Mouse (Mus musculus) adrenal gland, postnatal 14 days (tissue): ENCODE data around the gene Rnf113a1. TPM values are rescaled to one million over a fixed set of nuclear protein-coding genes. Genes with fewer than 3 reads are reported as not detected.
"Not testable (repeated sequence)": the region's sequence is repeated elsewhere in the genome, so short reads cannot be mapped to it uniquely, and the experiment has no call there.

Source experiments
- DNase-seq: peaks from one replicate; pipeline ENCODE4 v3.0.0; 2021; ENCODE audit warnings: mixed read lengths
- long read RNA-seq, 2 experiments: library from polyadenylated mRNA; stranded (forward); transcript quantifications; one replicate each; pipeline ENCODE4 v2.0.0; 2021
- total RNA-seq: library from RNA; stranded (reverse); gene quantifications from 2 replicates; pipeline ENCODE4 v1.2.3, GENCODE M21; 2021

The Rnf113a1 gene
- 4.1 and 4.2 TPM in 2 replicates for total RNA-seq
- long read RNA-seq, experiment 1, transcript Rnf113a1-201 (1 exons, 1,223 nt) = major isoform, 6 of 6 reads
- long read RNA-seq, experiment 1, partial matches to known transcripts = 0 of 6 reads
- long read RNA-seq, experiment 1, other reads (novel, unspliced or antisense) = 0 of 6 reads
- long read RNA-seq, experiment 2, transcript Rnf113a1-201 (1 exons, 1,223 nt) = major isoform, 6 of 6 reads
- long read RNA-seq, experiment 2, partial matches to known transcripts = 0 of 6 reads
- long read RNA-seq, experiment 2, other reads (novel, unspliced or antisense) = 0 of 6 reads

DNA sequence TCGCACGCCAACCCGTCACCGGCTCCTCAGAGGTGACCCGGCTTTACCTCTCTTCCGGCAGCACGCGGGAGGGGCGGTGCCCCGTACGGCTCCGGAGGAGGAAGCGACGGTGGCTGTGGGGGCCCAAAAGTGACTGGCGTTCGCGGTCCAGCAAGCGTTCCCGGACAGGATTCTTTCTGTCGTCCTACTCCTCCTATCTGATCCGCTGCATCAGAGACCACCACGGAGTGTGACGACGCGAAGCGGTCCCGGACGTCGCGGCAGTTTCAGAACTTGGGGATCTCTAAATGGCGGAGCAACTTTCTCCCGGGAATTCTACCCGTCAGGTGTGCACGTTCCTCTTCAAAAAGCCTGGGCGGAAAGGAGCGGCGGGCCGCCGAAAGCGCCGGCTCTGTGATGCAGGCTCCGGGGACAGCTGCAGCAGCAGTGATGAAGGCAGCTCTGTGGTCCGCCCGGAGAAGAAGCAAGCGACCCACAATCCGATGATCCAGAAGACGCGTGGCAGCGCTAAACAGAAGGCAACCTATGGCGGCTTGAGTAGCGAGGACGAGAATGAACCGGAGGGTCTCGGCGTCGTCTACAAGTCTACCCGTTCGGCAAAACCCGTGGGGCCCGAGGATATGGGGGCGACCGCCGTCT is at the start of gene Rnf113a1, which contains the start of gene Ndufa1:
Rnf113a1 (plus strand) TSS at position 141 of the 639 bp plus-strand sequence.
Ndufa1 (minus strand) TSS at position 59 of the 639 bp plus-strand sequence.
- DNase-seq = peak; percentile 91

DNA sequence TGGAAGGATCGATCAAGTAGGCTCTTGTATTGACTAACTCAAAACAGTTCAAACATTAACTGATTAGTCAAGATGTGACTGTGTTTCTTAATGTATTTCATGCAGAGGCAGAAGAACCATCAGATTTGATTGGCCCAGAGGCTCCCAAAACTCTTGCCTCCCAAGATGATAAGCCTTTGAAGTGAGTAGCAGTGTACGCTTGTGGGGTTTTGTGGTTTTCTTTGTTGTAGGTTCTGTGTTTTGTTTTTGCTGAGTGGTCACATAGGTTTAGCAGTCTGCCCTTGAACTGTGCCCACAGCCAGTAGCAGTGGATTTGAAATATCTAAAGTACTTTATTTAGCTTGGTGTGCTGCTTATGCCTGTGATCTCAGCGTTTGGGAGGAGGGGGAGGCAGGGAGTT is 49.3 kb upstream of the Rnf113a1 start:
- no peak for DNase-seq

DNA sequence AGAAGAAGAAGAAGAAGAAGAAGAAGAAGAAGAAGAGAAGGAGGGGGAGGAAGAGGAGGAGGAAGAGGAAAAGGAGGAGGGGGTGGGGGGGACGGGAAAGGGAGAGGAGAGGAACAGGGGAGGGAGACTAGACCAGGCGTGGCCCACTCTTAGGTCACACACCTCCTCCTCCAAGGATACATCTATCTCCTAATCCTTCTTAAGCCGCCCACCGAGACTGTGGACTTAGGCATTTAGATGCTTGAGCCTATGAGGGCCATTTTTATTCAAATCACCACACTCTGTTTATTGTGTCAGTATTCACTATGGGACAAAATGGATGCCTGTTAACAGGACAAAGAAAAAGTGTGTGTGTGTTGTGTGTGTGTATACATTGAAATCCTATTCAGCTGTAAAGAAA is 46.5 kb upstream of the Rnf113a1 start:
- not testable (repeated sequence) for DNase-seq

DNA sequence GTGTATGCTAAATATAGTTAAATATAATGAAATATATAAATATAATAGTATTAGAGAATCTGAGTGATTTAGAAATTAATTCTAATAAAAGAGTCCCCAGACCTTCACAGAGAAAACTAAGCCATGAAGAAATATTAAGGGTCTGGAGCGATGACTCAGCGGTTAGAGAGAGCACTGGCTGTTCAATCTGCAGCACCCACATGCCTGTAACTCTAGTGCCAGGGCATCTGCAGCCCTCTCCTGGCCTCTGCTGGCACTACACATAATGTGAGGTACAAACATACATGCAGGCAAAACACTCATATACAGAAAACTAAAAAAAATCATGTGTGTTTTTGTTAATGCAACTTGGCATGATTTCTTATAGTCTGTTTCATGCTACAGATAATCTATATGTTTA is 46.1 kb upstream of the Rnf113a1 start:
- peak; percentile 35 for DNase-seq

DNA sequence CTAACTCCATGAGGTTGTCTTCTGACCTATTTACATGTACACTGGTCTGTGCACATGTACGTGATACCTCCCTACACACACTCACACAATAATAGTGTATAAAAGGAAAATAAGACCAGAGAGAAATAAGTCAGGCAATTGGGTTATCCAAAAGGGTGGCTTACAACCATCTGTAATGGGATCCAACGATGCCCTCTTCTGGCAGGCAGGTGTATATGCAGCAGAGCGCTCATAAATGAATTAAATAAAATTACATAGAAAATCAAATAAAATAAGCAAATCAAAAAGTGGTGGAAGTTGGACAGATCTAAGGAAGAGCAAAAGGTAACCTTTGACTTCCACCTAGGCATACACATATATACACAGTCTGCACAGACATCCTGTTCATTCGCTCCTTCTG is 33.2 kb upstream of the Rnf113a1 start:
- peak; percentile 24 for DNase-seq

DNA sequence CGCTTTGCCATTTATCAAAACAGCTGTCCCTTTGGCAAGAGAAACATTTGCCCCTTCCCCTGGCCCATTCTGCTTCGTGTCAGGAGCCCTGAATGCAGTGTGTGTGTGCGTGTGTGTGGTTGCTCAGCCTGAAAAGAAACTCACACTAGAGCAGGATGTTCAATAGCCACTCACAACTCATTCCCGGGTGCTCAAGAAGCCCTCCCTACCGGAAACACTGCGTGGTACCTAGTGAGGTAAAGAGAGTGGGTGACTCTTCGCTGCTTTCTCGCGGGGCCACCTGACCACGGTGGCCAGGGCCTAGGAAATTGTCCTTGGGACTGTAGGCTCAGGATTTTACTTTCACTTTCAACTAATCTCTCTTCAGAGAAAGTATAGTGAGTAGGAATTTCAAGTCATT is 29.9 kb upstream of the Rnf113a1 start:
- DNase-seq = no peak

DNA sequence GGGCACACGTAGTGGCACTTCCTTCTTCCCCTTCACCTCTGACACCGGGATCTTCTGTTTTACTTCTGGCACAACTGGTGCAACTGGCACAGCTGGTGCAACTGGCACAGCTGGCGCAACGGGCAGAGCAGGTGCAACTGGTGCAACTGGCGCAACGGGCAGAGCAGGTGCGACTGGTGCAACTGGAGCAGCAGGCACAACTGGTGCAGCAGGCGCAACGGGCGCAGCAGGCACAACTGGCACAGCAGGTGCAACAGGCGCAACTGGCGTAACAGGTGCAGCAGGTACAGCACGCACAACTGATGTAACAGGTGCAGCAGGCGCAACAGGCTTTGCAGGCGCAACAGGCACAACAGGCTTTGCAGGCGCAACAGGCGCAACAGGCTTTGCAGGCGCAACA is 27.9 kb upstream of the Rnf113a1 start:
- no peak for DNase-seq

DNA sequence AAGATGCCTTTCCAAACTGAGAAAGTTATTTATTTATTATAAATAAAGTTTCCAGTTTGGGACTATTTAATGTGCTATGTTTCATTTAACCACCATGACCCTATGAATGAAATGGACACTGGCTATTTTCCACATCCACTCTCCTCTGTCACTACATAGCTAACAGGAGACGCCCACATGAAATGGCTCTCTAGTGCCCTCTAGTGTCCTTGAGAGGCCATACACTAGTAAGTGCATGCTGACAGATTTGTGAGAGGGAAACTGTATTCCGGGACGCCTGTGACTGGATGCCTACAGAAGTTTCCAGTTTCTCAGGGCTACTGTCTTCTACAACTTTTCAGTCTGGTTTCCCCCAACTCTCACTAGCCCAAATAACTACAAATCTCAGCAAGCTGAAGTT is 24.0 kb upstream of the Rnf113a1 start:
- peak; percentile 57 for DNase-seq

DNA sequence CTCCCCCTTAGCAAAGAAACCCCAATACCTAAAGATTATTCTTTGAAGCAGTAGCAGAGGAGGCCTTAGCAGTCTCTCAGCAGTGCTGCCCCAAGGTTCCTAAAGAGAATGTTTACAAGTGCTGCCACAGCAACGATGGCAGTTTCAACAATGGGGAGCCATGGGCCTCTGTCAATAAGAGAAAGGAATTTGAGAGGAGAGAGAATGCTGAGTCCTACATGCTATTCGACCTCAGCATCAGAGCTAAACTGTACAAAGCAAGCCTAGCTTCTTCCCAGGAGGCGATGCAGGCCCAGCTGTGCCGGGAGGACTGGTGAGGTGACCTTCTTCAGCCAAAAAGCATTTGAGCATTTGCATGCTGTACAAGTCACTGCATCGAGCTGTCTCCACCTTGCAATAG is 22.3 kb upstream of the Rnf113a1 start, which contains the start of gene Akap14:
Akap14 (minus strand) TSS at position 101 of the 400 bp plus-strand sequence.
- DNase-seq = no peak

DNA sequence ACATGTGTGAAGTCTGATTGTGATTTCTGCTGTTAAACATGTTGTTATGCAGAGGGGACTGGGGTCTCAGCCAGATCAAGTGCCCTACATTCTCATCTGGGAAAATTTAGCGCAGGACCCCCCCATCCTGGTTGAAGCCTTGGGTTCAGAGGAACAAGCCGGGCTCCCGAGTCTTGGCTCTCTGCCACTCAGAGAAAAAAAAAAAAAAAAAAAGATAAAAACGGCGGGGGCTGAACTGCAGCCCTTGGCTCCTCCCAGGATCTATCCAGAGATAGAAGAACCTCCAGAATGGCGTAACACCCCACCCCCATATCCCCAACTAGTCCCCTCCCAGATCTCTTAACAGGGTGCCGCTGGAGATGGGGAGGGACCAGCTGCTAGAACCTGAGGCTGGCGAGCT is 6.6 kb upstream of the Rnf113a1 start:
- DNase-seq = not testable (repeated sequence)

DNA sequence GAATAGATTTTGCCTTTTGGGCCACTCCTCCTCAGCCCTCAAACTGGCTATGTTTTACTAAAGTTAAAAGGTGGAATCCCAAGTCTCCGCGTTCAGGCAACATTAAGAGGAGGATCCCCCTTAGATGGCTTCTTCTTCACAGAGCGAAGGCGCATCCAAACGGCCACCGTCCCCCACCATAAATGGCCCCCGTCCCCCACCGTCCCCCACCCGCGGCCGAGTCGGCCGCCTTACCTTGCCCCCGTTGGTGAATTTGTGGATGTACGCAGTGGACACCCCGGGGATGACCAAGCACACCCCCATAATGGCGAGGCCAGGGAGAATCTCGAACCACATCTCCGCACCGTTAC is 315 bp upstream of the Rnf113a1 start:
- no peak for DNase-seq

DNA sequence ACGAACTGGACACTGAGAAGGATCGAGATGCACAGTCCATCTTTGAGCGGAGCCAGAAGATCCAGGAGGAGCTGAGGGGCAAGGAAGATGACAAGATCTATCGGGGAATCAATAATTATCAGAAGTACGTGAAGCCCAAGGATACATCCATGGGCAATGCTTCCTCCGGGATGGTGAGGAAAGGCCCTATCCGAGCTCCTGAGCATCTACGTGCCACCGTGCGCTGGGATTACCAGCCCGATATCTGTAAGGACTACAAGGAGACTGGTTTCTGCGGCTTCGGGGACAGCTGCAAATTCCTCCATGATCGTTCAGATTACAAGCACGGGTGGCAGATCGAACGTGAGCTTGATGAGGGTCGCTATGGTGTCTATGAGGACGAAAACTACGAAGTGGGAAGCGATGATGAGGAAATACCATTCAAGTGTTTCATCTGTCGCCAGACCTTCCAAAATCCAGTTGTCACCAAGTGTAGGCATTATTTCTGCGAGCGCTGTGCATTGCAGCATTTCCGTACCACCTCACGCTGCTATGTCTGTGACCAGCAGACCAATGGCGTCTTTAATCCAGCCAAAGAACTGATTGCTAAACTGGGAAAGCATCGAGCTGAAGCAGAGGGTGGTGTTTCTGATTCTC is 817 bp downstream of the Rnf113a1 start:
- peak; percentile 7 for DNase-seq

DNA sequence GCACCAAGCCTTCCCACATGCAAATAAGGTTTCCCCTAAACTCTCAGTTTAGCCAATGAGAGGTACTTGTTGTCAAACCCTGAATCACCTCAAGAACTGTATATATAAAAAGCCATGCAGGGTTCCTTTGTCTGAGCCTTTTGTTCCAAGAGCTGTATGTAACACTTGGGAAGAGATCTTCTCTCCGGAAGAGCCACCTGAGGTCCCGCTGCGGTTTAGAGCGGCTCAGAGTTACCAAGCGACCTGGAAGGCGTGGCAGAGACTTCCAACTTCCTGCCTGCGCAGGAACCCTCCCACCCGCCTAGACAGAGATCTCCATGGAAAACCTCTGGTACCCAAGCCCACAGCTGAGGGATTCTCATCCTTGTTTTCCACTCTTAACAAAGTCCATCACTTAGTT is 7.6 kb downstream of the Rnf113a1 start:
- no peak for DNase-seq

DNA sequence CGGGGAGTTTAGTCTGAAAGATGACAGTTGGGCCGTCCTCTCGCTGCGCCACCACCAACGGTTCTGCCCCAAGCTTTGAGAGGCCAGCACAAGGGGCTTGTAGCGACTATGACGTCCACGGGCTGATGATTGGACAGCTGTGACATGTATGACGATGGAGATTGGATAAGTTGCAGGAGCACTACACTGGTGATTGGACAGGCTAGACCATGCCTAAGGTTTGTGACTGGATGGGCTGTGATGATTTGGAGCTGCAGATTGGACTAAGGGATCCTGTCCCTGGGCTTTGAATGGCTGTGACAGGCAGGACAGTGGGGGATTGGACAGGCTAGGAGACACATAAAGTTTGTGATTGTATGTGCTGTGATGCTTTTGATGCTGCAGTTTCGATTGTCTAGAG is 19.9 kb downstream of the Rnf113a1 start, which contains the start of gene Gm9:
Gm9 (minus strand) TSS at position 101 of the 400 bp plus-strand sequence.
- no peak for DNase-seq

DNA sequence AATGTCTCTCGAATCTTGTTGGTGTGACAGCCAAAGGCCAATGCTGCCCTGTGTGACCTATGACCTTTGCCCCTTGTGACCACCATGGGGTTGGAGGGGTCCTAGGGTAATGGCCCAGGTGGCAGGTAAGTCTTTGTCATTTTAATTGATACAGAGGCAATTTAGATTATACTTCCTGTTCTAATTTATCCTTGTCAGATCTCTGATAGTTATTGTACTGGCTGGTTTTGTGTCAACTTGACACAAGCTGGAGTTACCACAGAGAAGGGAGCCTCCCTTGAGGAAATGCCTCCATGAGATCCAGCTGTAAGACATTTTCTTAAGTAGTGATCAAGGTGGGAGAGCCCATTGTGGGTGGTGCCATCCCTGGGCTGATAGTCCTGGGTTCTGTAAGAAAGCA is 31.1 kb downstream of the Rnf113a1 start, which contains the start of gene Rhox1:
Rhox1 (minus strand) TSS at position 101 of the 400 bp plus-strand sequence.
- not testable (repeated sequence) for DNase-seq

Other genes starting within 250 kb of the Rnf113a1 start
- 17.6 and 22.6 TPM in 2 replicates for gene Sept6, start 199.5 kb upstream of the Rnf113a1 start, total RNA-seq
- gene Sowahd, start 142.4 kb upstream of the Rnf113a1 start, total RNA-seq = 0.37 and 0.71 TPM in 2 replicates
- 548 and 634 TPM in 2 replicates for gene Rpl39, start 105.8 kb upstream of the Rnf113a1 start, total RNA-seq
- 16.2 and 21.1 TPM in 2 replicates for gene Upf3b, start 80.9 kb upstream of the Rnf113a1 start, total RNA-seq
- 12.7 and 16.5 TPM in 2 replicates for gene Nkap, start 64.5 kb upstream of the Rnf113a1 start, total RNA-seq
- gene Akap14, start 22.4 kb upstream of the Rnf113a1 start, total RNA-seq = not detected in 2 replicates
- 610 and 644 TPM in 2 replicates for gene Ndufa1, start 82 bp upstream of the Rnf113a1 start, total RNA-seq
- gene Gm9, start 19.8 kb downstream of the Rnf113a1 start, total RNA-seq = not detected in 2 replicates
- not detected in 2 replicates for gene Rhox1, start 31.0 kb downstream of the Rnf113a1 start, total RNA-seq
- not detected in 2 replicates for gene Rhox2a, start 53.7 kb downstream of the Rnf113a1 start, total RNA-seq
- not detected in 2 replicates for gene Rhox3a, start 58.7 kb downstream of the Rnf113a1 start, total RNA-seq
- not detected in 2 replicates for gene Rhox4a, start 74.1 kb downstream of the Rnf113a1 start, total RNA-seq
- gene Rhox3a2, start 188.8 kb downstream of the Rnf113a1 start, total RNA-seq = not detected in 2 replicates
- gene Rhox4a2, start 199.6 kb downstream of the Rnf113a1 start, total RNA-seq = not detected in 2 replicates
- gene Rhox2b, start 220.8 kb downstream of the Rnf113a1 start, total RNA-seq = not detected in 2 replicates
- gene Rhox4b, start 241.2 kb downstream of the Rnf113a1 start, total RNA-seq = not detected in 2 replicates